Mouse (Mus musculus): Measurements from ENCODE around the gene Krtap9-1. TPM values are rescaled to one million over a fixed set of nuclear protein-coding genes. Genes with fewer than 3 reads are reported as not detected.

Krtap9-1 gene
- not detected in 2 replicates for polyA plus RNA-seq (2015; fragmentation: Nextera tagmentation; extraction: Ambion mirVana)

DNA sequence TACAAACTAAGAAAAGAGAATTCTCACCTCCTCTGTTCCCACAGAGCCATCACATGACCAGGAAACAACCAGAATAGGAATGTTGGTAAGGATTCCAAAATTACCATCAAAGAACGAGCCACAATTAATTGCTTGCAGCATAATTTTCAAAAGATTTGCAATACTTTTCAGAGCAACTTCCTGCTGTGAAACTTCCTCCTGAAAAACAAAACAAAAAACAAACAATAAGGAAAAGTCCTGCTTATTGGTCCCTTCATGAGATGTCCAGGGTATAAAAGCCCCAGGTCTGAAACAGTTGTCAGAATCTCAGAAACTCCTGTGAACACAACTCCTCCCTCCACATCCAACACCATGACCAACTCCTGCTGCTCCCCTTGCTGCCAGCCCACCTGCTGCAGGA, at the start of gene Krtap9-1:
Krtap9-1 (plus strand) TSS at position 301 of the 400 bp plus-strand sequence.

DNA sequence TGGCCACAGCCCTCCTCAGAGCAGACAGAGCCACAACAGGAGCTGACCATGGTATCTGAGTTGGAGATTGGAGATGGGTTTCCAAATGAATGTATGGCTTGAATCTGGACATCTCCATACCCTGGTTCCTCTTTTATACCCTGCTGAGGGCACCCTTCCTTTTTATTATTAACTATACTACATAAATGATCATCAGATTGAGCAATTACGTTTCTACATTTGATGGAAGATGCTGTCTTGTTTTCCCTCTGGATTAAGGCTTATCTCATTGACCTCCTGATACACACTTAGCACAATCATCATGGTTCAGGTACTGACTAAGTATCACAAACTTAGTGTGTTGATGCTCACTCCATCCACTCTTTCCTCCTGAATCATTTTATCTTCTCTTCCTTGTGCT, 35.2 kb upstream of the Krtap9-1 start, which contains the start of gene 2300003K06Rik:
2300003K06Rik (minus strand) TSS at position 101 of the 400 bp plus-strand sequence.

DNA sequence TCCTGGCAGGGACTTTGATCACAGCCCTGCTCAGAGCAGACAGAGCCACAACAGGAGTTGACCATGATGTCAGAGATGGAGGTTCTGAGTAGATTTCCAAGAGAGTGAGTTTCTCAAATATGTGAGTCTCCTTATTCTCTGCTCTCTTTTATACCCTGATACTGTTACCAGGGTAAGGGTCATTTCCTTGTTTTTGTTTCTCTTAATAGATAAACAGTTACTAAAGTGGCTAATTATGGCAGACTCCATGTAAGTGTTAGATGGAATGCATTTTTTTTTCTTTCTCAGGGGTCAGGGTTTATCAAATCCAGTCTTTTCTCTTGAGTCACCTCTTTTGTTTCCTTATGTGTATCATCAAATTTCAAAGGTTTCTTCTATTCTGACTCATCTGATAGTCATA, 21.7 kb upstream of the Krtap9-1 start, which contains the start of gene Krtap4-16:
Krtap4-16 (minus strand) TSS at position 101 of the 400 bp plus-strand sequence.

DNA sequence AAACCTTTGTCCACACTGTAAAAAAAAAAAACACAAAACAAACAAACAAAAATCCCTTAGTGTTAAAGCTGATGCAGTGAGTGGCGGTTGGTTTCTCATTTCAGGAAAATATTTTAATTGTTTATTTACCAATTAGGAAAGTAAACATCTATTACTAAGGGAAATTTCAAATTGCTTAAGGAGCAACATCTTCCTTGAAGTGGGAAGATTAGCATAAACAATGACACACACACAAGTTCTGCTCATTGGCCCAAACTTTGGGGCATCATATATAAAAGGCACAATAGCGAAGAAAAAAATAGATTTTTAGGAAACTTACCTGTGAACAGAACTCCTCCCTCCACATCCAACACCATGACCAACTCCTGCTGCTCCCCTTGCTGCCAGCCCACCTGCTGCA, 15.6 kb upstream of the Krtap9-1 start, which contains the start of gene Gm11568:
Gm11568 (plus strand) TSS at position 301 of the 400 bp plus-strand sequence.

DNA sequence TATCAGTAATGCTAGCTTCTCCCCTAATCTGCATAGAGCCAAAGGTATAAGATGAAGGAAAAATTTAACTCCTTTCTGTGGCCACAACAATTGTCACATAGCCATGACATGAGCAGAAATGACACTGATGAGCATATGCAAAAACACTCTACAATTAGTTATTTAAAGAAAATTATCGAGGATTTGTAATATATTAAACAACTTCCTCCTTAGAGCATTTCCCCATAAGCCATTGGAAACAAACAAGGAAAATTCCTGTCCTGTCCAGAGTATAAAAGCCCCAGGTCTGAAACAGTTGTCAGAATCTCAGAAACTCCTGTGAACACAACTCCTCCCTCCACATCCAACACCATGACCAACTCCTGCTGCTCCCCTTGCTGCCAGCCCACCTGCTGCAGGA, 9.0 kb upstream of the Krtap9-1 start, which contains the start of gene Gm11559:
Gm11559 (plus strand) TSS at position 301 of the 400 bp plus-strand sequence.

DNA sequence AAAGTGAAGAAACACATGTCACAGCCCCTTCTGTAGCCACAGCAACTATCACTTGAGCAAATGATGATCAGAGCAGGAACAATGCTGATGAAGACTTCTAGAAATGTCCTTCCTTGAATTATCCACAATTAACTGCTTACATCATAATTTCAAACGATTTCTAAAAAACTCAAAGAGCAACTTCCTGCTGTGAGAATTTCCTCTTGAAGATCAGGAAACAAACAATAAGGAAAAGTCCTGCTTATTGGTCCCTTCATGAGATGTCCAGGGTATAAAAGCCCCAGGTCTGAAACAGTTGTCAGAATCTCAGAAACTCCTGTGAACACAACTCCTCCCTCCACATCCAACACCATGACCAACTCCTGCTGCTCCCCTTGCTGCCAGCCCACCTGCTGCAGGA, 5.7 kb downstream of the Krtap9-1 start, which contains the start of gene Gm11567:
Gm11567 (plus strand) TSS at position 301 of the 400 bp plus-strand sequence.

DNA sequence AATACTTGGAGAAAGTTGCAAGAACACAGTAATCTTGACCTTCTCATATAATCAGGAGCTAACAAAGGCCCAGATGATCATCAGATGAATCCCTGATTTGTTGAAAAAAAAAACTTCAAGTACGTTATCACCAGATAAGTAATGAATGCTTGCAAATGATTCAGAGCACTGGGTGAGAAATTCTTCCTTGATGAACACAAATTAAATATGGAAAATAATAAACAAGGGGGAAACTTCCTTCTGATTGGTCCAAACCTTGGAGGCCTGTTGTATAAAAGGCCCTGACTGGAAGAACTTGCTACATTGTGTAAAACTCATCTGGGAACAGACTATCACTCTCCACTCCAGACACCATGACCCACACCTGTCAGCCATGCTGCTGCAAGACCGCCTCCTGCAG, 34.4 kb downstream of the Krtap9-1 start, which contains the start of gene Krtap31-1:
Krtap31-1 (plus strand) TSS at position 301 of the 400 bp plus-strand sequence.

DNA sequence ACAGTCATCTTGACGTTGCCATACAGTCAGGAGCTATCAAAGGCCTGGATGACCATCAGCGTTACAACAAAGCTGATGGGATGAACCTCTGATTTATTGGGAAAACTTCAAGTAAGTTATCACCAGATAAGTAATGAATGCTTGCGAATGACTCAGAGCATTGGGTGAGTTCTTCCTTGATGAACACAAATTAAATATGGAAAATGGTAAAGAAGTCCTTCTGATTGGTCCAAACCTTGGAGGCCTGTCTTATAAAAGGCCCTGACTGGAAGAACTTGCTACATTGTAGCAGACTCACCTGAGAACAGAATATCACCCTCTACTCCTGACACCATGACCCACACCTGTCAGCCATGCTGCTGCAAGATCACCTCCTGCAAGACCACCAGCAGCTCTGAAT, 41.3 kb downstream of the Krtap9-1 start, which contains the start of gene Gm11565:
Gm11565 (plus strand) TSS at position 301 of the 400 bp plus-strand sequence.

Other genes with a start within 250 kb of the Krtap9-1 start
- not detected in 2 replicates for gene Krtap4-1, start 245.2 kb upstream of the Krtap9-1 start, polyA plus RNA-seq (2015; fragmentation: Nextera tagmentation; extraction: Ambion mirVana)
- gene Krtap4-2, start 238.3 kb upstream of the Krtap9-1 start, polyA plus RNA-seq (2015; fragmentation: Nextera tagmentation; extraction: Ambion mirVana), result not detected in 2 replicates
- gene Krtap4-7, start 229.3 kb upstream of the Krtap9-1 start, polyA plus RNA-seq (2015; fragmentation: Nextera tagmentation; extraction: Ambion mirVana), result not detected in 2 replicates
- gene Gm11555, start 223.2 kb upstream of the Krtap9-1 start, polyA plus RNA-seq (2015; fragmentation: Nextera tagmentation; extraction: Ambion mirVana), result not detected in 2 replicates
- not detected in 2 replicates for gene Gm11563, start 214.4 kb upstream of the Krtap9-1 start, polyA plus RNA-seq (2015; fragmentation: Nextera tagmentation; extraction: Ambion mirVana)
- not detected in 2 replicates for gene Krtap4-6, start 207.4 kb upstream of the Krtap9-1 start, polyA plus RNA-seq (2015; fragmentation: Nextera tagmentation; extraction: Ambion mirVana)
- gene Gm14190, start 182.6 kb upstream of the Krtap9-1 start, polyA plus RNA-seq (2015; fragmentation: Nextera tagmentation; extraction: Ambion mirVana), result not detected in 2 replicates
- gene Gm14180, start 139.1 kb upstream of the Krtap9-1 start, polyA plus RNA-seq (2015; fragmentation: Nextera tagmentation; extraction: Ambion mirVana), result not detected in 2 replicates
- not detected in 2 replicates for gene Gm11595, start 100.5 kb upstream of the Krtap9-1 start, polyA plus RNA-seq (2015; fragmentation: Nextera tagmentation; extraction: Ambion mirVana)
- gene Krtap4-8, start 92.7 kb upstream of the Krtap9-1 start, polyA plus RNA-seq (2015; fragmentation: Nextera tagmentation; extraction: Ambion mirVana), result not detected in 2 replicates
- not detected in 2 replicates for gene Krtap4-9, start 88.2 kb upstream of the Krtap9-1 start, polyA plus RNA-seq (2015; fragmentation: Nextera tagmentation; extraction: Ambion mirVana)
- not detected in 2 replicates for gene Gm11596, start 79.9 kb upstream of the Krtap9-1 start, polyA plus RNA-seq (2015; fragmentation: Nextera tagmentation; extraction: Ambion mirVana)
- not detected in 2 replicates for gene Gm11569, start 74.5 kb upstream of the Krtap9-1 start, polyA plus RNA-seq (2015; fragmentation: Nextera tagmentation; extraction: Ambion mirVana)
- gene Gm11554, start 68.9 kb upstream of the Krtap9-1 start, polyA plus RNA-seq (2015; fragmentation: Nextera tagmentation; extraction: Ambion mirVana), result not detected in 2 replicates
- not detected in 2 replicates for gene Krtap4-13, start 63.5 kb upstream of the Krtap9-1 start, polyA plus RNA-seq (2015; fragmentation: Nextera tagmentation; extraction: Ambion mirVana)
- gene Gm11564, start 57.7 kb upstream of the Krtap9-1 start, polyA plus RNA-seq (2015; fragmentation: Nextera tagmentation; extraction: Ambion mirVana), result not detected in 2 replicates
- not detected in 2 replicates for gene 2300003K06Rik, start 35.3 kb upstream of the Krtap9-1 start, polyA plus RNA-seq (2015; fragmentation: Nextera tagmentation; extraction: Ambion mirVana)
- gene Krtap4-16, start 21.8 kb upstream of the Krtap9-1 start, polyA plus RNA-seq (2015; fragmentation: Nextera tagmentation; extraction: Ambion mirVana), result not detected in 2 replicates
- not detected in 2 replicates for gene Gm11568, start 15.5 kb upstream of the Krtap9-1 start, polyA plus RNA-seq (2015; fragmentation: Nextera tagmentation; extraction: Ambion mirVana)
- not detected in 2 replicates for gene Gm11559, start 8.9 kb upstream of the Krtap9-1 start, polyA plus RNA-seq (2015; fragmentation: Nextera tagmentation; extraction: Ambion mirVana)
- gene Gm11567, start 5.8 kb downstream of the Krtap9-1 start, polyA plus RNA-seq (2015; fragmentation: Nextera tagmentation; extraction: Ambion mirVana), result not detected in 2 replicates
- not detected in 2 replicates for gene Krtap31-1, start 34.5 kb downstream of the Krtap9-1 start, polyA plus RNA-seq (2015; fragmentation: Nextera tagmentation; extraction: Ambion mirVana)
- gene Gm11565, start 41.4 kb downstream of the Krtap9-1 start, polyA plus RNA-seq (2015; fragmentation: Nextera tagmentation; extraction: Ambion mirVana), result not detected in 2 replicates
- gene Krtap31-2, start 62.9 kb downstream of the Krtap9-1 start, polyA plus RNA-seq (2015; fragmentation: Nextera tagmentation; extraction: Ambion mirVana), result not detected in 2 replicates
- gene Krtap9-5, start 75.1 kb downstream of the Krtap9-1 start, polyA plus RNA-seq (2015; fragmentation: Nextera tagmentation; extraction: Ambion mirVana), result not detected in 2 replicates
- gene Krtap29-1, start 105.7 kb downstream of the Krtap9-1 start, polyA plus RNA-seq (2015; fragmentation: Nextera tagmentation; extraction: Ambion mirVana), result not detected in 2 replicates
- not detected in 2 replicates for gene Krtap16-1, start 113.2 kb downstream of the Krtap9-1 start, polyA plus RNA-seq (2015; fragmentation: Nextera tagmentation; extraction: Ambion mirVana)
- 0.35 TPM in 1 of 2 replicates, not detected in the other for gene Krtap17-1, start 120.6 kb downstream of the Krtap9-1 start, polyA plus RNA-seq (2015; fragmentation: Nextera tagmentation; extraction: Ambion mirVana)
- not detected in 2 replicates for gene Krt33a, start 142.8 kb downstream of the Krtap9-1 start, polyA plus RNA-seq (2015; fragmentation: Nextera tagmentation; extraction: Ambion mirVana)
- gene Krt33b, start 156.5 kb downstream of the Krtap9-1 start, polyA plus RNA-seq (2015; fragmentation: Nextera tagmentation; extraction: Ambion mirVana), result 1.1 and 1.4 TPM in 2 replicates
- not detected in 2 replicates for gene Krt34, start 168.2 kb downstream of the Krtap9-1 start, polyA plus RNA-seq (2015; fragmentation: Nextera tagmentation; extraction: Ambion mirVana)
- 0.22 and 0.33 TPM in 2 replicates for gene Krt31, start 177.2 kb downstream of the Krtap9-1 start, polyA plus RNA-seq (2015; fragmentation: Nextera tagmentation; extraction: Ambion mirVana)
- gene Krt32, start 214.8 kb downstream of the Krtap9-1 start, polyA plus RNA-seq (2015; fragmentation: Nextera tagmentation; extraction: Ambion mirVana), result not detected in 2 replicates
- gene Krt35, start 222.9 kb downstream of the Krtap9-1 start, polyA plus RNA-seq (2015; fragmentation: Nextera tagmentation; extraction: Ambion mirVana), result 0.07 TPM in 1 of 2 replicates, not detected in the other
- not detected in 2 replicates for gene Krt36, start 232.2 kb downstream of the Krtap9-1 start, polyA plus RNA-seq (2015; fragmentation: Nextera tagmentation; extraction: Ambion mirVana)
- gene Krt13, start 248.2 kb downstream of the Krtap9-1 start, polyA plus RNA-seq (2015; fragmentation: Nextera tagmentation; extraction: Ambion mirVana), result not detected in 2 replicates

All from skeletal muscle tissue, postnatal 0 days (tissue).